Mouse (Mus musculus) c-Kit-negative CD71-positive TER-119-positive erythroid progenitor cells, embryonic 14.5 days (primary cell): ENCODE measurements around the gene Smo.

Source experiments
- DNase-seq: peaks from one replicate; pipeline ENCODE4 v3.0.0-alpha.2; 2013; ENCODE audit warnings: low read depth, low spot score

Smo gene

DNA sequence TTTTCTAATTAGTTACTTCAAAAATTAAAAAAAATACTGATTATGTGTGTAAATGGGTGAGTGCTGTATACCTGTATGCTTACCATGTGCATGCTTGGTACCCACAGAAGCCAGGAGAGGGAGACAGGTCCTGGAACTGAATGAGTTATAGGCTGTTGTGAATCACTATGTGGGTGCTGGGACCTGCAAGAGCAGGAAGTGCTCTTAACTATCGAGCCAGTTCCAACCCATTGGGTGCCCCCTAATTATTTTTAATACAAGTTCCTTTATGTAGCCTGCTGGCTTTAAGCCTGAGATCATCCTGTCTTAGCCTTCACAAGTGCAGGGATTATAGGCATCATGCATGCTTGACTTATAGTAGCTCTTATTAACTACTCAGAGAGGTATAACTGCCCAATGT, 38.9 kb downstream of the Smo start:
- no peak for DNase-seq

DNA sequence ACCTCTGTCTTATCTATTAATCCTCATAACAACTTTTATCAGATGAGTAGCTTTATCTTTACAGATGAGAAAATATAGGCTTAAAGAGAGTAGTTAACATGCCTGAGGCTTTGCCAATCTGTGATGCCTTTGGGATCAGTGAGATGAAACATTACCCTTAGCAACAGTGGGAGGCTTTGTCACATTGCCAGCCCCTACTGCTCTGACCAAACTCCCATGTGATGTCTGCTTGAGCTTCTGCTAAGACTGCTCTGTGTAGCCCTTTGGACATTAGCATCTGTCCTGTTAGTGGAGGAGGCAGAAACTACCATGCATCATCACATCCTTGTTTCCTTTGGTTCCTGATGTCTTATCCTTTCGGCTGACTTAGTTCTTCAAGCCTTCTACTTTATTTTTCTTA, 40.3 kb downstream of the Smo start:
- DNase-seq: no peak

DNA sequence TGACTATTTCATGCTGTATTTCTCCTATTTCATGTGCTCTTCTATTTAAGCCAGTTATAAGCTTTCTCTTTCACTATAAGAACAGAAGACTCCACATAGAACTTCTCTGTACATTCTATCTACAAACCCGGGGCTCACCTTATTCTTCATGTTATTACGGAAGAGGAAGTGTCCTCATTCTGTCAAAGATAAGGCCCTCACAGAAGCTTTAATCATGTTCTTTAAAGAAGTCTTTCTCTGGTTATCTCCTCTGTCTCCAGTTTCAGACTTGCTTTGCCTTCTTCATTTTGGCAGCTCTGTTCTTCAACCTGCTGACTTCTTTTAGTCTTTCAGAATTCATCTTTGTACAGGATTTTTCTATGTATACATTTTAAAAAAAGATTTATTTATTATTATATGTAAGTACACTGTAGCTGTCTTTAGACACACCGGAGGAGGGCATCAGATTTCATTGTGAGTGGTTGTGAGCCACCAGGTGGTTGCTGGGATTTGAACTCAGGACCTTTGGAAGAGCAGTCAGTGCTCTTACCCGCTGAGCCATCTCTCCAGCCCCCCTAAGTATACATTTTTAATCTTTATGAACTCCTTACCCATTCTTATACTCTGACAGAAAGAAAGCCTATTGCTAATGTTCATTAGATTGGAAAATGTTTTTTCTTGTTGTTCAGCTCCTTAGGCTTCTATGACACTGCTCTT, 41.4 kb downstream of the Smo start:
- no peak for DNase-seq

DNA sequence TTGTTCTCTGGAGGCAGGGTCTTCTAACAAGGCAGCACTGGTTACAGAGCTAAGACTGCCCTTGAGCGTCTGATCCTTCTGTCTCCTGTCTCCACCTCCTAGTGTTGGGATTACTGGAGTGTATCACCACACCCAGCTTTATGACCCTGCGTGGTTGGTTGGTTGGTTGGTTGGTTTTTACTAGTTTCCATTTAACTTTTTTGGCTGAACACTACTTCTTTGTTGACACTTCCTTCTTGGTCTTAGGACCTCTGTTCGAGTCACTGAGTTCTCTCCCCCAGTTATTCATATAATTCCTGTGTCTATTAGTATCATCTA, 41.9 kb downstream of the Smo start:
- no peak for DNase-seq

DNA sequence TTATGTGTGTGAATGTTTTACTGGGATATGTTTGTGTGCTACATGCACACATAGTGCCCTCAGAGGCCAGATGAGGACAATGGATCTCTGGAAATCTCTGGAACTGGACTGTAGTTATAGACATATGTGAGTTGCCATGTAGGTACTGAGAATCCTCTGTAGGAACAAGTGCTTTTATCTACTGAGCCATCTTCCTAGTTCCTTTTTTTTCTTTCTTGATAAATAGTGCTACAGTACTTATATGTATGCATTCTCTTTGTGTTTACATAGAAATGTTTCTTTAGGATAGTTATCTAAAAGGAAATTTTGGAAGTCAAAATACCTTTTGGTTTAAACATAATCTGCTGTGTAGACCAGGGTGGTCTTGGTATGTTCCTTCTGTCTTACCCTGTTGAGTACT, 44.8 kb downstream of the Smo start:
- no peak for DNase-seq

- DNase-seq: no peak
Measured at GRCm38 (mm10) chr6:29780571-29780970, 45.3 kb downstream of the Smo start.

DNA sequence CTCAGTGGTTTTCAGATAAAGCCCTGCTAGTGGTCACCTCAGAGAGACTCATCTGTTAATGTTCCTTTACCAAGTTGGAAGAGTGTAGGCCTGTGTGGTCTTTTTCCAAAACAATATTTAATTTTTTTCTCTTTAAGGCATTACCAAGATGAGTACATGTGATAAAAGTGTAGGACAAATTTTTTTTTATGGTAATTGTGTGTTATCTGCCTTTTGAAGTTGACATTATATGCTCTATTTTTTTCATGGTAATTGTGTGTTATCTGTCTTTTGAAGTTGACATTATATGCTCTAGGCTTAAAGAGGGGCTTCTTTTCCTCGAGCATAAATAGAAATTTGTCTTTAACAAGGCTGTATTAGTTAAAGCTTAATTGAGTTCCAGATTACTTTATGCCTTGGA, 46.9 kb downstream of the Smo start:
- DNase-seq: no peak

DNA sequence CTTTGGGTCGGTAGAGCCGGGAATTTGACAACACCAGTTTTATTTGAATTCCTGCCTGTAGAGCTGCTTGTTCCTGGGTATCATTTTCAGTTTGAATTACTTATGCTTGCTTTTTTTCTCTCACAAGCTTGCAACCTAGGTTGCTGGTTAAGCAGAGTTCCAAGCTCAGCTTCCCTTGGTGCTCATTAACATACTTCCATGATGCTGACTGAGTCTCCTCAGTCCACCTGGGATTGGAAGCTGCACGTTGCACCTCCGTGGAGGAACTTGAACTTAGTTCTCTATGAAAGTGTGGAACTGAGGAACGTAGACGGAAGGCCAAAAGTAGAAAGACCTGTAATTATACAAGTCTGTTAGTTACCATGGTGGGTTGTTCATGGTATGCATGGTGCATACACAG, 48.7 kb downstream of the Smo start:
- DNase-seq: no peak

- DNase-seq: peak; percentile 43
Measured at GRCm38 (mm10) chr6:29784413-29785021, 49.2 kb downstream of the Smo start.

DNA sequence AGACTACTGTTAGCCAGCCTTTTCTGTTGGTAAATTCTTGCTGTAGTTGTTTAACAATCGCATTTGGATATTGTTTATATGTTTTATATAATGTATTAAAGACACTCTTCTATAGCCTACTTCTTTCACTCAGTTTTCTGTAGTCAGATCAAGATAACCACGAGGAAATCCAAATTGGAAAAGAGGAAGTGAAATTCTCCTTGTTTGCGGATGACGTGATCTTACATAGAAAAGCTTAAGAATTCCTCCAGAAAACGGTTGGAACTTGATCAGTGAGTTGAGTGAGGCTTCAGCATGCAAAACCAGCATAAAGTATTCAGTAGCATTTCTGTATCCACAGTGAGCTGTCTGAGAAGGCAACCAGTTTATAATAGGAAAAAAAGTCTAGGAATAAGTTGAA, 50.5 kb downstream of the Smo start:
- no peak for DNase-seq

DNA sequence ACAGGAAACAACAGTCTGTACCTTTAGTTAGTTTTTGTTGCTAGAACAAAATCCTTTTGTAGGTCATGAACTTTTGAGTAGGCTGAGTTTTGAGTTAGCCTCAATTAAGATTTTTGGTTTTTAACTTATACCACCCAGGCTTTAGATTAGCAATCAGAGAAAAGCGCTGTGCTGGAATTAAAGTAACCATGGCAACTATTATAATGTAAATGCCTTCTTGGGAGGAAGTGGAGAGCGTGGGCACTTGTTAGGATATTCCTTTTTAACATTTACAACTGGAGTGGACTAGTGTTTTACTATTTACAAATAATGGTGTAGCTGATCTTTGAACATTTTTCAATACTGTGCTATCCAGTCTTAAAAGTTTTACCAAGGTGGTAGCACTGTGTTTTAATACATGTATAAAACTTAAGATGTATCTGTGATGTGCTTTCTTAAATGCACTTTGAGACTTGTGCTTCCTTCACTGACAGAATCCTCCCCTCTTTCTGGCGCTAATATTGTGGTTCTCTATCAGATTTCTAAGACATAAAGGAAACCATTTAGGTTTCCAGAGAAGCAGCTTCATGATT, 53.6 kb downstream of the Smo start:
- no peak for DNase-seq

- DNase-seq: no peak
Measured at GRCm38 (mm10) chr6:29790014-29790698, 54.9 kb downstream of the Smo start.

DNA sequence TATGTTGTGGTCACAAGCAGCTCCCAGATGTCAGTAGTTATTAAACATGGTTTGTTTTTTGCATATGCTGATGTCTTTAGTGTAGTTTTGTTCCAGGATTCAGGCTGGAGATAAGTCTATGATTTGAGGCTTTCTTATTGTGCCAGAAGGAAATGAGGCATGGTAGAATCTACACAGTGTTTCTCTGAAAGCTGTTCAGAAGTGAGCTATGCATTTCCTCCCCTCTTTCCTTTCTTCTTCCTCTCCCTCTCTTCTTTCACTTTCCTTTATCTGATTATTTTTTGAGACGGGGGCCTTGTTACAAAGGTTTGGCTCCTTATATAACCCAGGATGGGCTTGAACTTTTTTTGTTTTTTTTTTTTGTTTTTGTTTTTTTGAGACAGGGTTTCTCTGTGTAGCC, 58.2 kb downstream of the Smo start:
- DNase-seq: no peak

DNA sequence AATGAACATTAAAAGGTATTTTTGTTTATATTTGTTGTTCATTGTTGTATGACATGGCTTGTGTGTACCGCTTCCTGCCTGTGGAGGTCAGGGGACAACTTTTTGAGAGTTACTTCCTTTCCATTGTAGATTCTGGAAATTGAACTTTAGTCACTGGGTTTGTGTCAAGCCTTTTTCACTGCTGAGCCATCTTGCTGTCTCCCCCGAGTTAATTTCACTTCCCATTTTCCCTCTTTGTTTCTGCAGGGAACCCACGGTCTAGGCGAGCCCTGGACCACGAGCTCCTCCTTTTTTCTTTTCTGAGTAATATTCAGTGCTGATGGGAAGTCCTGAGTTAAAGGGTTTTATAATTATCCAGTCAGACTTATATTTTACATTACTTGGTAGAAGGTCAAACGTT, 59.3 kb downstream of the Smo start:
- DNase-seq: no peak

GRCm38 (mm10) chr6:29802979-29803378, 67.7 kb downstream of the Smo start:
- DNase-seq: no peak

DNA sequence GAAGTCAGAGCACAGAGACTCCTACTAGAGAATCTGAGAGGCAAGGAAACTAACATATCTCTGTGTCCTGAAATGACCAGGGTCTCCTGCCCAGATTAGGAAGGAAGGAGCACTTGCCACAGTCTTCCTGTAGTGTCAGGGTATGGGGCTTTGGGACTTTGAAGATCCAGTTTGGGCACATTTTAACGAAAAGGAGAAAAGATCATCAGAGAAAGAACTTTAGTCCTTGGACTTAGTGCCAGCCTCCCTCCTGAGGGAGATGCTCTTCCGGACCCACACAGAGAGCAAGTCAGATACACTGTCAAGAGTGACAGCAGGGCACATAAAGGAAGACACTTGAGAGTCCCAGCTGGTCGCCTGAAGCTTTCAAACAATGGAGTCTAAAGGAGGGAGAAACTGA, 68.7 kb downstream of the Smo start:
- no peak for DNase-seq

DNA sequence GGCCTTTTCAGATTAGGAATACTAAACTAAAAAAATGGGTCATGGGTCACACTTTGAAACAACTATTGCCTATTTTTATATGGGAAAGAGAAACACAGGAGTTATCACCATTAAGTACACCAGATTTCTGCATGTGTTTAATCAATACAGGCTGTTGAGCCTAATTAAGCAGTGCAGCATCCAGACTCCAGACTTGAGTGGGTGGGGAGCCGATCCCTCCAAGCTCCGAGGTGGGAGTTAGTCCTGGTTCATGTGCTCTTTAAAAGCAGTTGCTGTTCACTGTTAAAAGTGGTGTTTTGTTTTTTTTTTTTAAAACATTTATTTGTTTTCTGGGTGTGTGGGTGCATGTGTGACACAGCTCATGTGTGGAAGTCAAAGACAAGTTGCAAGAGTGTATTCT, 70.1 kb downstream of the Smo start:
- no peak for DNase-seq
